10 mouse cellular contexts compared by ENCODE assay signal in genomic region chr2:73611798-73612197, GRCm38 (mm10). TPM values are rescaled to one million over a fixed set of nuclear protein-coding genes. Genes with fewer than 3 reads are reported as not detected.
"Had no signal": no experiment of that assay in that cellular context is flagged by ENCODE, and none has a peak within 500 bp of the region (broad histone marks: within the 10 kb centered on the region; RNA-seq: fewer than 3 reads in every experiment).

No protein-coding gene starts in this region.

- DNase-seq: kidney, adult 8-10 months; kidney, postnatal 25 days; liver; lung, adult 2 months; lung, postnatal 4 days; right cerebral cortex, adult 18-20 months; right cerebral cortex, postnatal 25 days; thymus, adult 18-20 months; thymus, postnatal 14 days had no signal

RNA-seq across cellular contexts. Expression of gene Chrna1, which starts 31.7 kb away (rescaled TPM):
- total RNA-seq: megakaryocyte, adult 5-6 weeks had no signal
